Mouse (Mus musculus): ENCODE results near the gene Sectm1b.

The Sectm1b gene

GRCm38 (mm10) chr11:121019501-121019900 lies 43.9 kb downstream of the Sectm1b start:
- no peak for DNase-seq

- peak; percentile 76 for DNase-seq
Observed at GRCm38 (mm10) chr11:121017703-121018102, 45.7 kb downstream of the Sectm1b start.

GRCm38 (mm10) chr11:121015472-121015871 lies 47.9 kb downstream of the Sectm1b start:
- no peak for DNase-seq

GRCm38 (mm10) chr11:121014896-121015300 lies 48.5 kb downstream of the Sectm1b start:
- DNase-seq, result peak; percentile 11

GRCm38 (mm10) chr11:121013656-121014055 lies 49.7 kb downstream of the Sectm1b start:
- DNase-seq, result no peak

GRCm38 (mm10) chr11:121010044-121010755 lies 53.2 kb downstream of the Sectm1b start:
- no peak for DNase-seq

- DNase-seq, result no peak
Observed at GRCm38 (mm10) chr11:121006184-121006583, 57.2 kb downstream of the Sectm1b start.

- DNase-seq, result no peak
Observed at GRCm38 (mm10) chr11:121004281-121004680, 59.1 kb downstream of the Sectm1b start.
